Mouse (Mus musculus) CD8-positive naive resting alpha-beta T cell, adult 57 days (primary cell): Measurements from ENCODE around the gene Lss. TPM values are rescaled to one million over a fixed set of nuclear protein-coding genes. Genes with fewer than 3 reads are reported as not detected.

ENCODE experiments used
- total RNA-seq: library from RNA; stranded (reverse); gene quantifications from one replicate; pipeline ENCODE4 v1.2.4, GENCODE M21; 2023

Lss gene
- total RNA-seq = 28.1 TPM

GRCm38 (mm10) chr10:76531375-76531774 lies at the start of gene Lss:
Lss (plus strand) TSS chr10:76531588.

GRCm38 (mm10) chr10:76561972-76562371 lies 30.6 kb downstream of the Lss start, which contains the start of gene Spatc1l:
Spatc1l (plus strand) TSS chr10:76562272.

GRCm38 (mm10) chr10:76575374-76575773 lies 44.0 kb downstream of the Lss start, which contains the start of gene Ftcd:
Ftcd (plus strand) TSS chr10:76575648.

Other genes starting within 250 kb of the Lss start
- gene Dip2a, start 186.3 kb upstream of the Lss start, total RNA-seq = 2.6 TPM
- gene AC141477.1, start 91.1 kb upstream of the Lss start, total RNA-seq = not detected
- 67.8 TPM for gene Pcnt, start 88.8 kb upstream of the Lss start, total RNA-seq
- gene 2610028H24Rik, start 82.5 kb upstream of the Lss start, total RNA-seq = not detected
- 74.8 TPM for gene Mcm3ap, start 62.7 kb upstream of the Lss start, total RNA-seq
- 1.5 TPM for gene Ybey, start 62.5 kb upstream of the Lss start, total RNA-seq
- not detected for gene Spatc1l, start 30.7 kb downstream of the Lss start, total RNA-seq
- gene Ftcd, start 44.1 kb downstream of the Lss start, total RNA-seq = not detected
- gene Col6a2, start 92.0 kb downstream of the Lss start, total RNA-seq = 0.21 TPM
- not detected for gene Col6a1, start 194.6 kb downstream of the Lss start, total RNA-seq